Mouse (Mus musculus): Measurements from ENCODE around the gene Slf2.

DNA sequence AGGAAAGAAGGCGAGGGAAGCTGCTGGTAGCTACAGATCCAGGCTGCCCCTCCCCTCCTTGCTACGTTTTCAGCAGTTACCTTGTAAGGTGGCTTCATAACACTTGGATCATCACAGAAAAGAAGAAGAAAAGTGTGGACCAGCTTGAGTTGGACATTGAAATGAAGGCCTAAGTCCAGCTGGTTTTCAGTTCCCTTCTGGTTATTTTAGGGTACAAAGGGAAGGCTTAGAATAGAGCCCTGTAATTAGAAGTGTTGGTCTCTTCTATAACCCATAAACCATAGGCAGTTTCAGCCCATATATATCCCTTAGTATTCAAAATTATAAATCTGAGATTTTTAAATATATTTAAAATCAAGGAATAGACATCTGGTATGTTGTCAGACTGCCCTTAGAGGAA, 49.8 kb downstream of the Slf2 start:
- TF ChIP-seq EP300 (IDR thresholded peaks at IDR 0.05; ENCODE audit: insufficient read depth, low read depth, low read length): no peak
- TF ChIP-seq CTCF (IDR thresholded peaks at IDR 0.05; ENCODE audit: low read depth, low read length): no peak
